Mouse (Mus musculus) cerebellum, adult 2 months (tissue): ENCODE results near the gene Brip1.

Source experiments
- CTCF ChIP-seq: fragments of 200-500 bp; IDR thresholded peaks from 2 replicates; pipeline ENCODE4 v1.5.1; 2011; ENCODE audit warnings: low read depth, mild to moderate bottlenecking, control low read depth, low read length, moderate library complexity, borderline replicate concordance; ENCODE audit not compliant: insufficient read depth
- POLR2A ChIP-seq: fragments of 200-500 bp; IDR thresholded peaks from 2 replicates; pipeline ENCODE4 v1.6.1; 2011; ENCODE audit warnings: low read length, control low read depth, borderline replicate concordance; ENCODE audit not compliant: insufficient read depth

GRCm38 (mm10) chr11:86039355-86039754 lies 161.6 kb downstream of the Brip1 start:
- TF ChIP-seq CTCF (no peak), POLR2A (no peak)
